Mouse (Mus musculus) Patski (cell line): ENCODE data around the gene Vps8. TPM values are rescaled to one million over a fixed set of nuclear protein-coding genes. Genes with fewer than 3 reads are reported as not detected.

ENCODE experiments used
- ATAC-seq: fragments of 100-300 bp; one replicate; pipeline ENCODE4 v1.8.0; 2021
- CTCF ChIA-PET: fragments of 350-600 bp; sonication (Branson Sonifier 250); formaldehyde crosslinking; loops from one replicate; lab custom pipeline; 2022; ENCODE audit warnings: inconsistent platforms; lab: Charles Lee
- POLR2A ChIA-PET: fragments of 350-600 bp; sonication (Branson Sonifier 250); formaldehyde crosslinking; loops from one replicate; lab custom pipeline; 2022; ENCODE audit warnings: antibody characterized with exemption, inconsistent platforms; lab: Charles Lee
- DNase-seq: peaks from one replicate; pipeline ENCODE4 v3.0.0-alpha.2; 2011; ENCODE audit warnings: low read depth, low spot score
- H3K27me3 ChIP-seq: fragments of 371-371 bp; one replicate; pipeline ENCODE4 v1.5.1; 2021
- CTCF ChIP-seq: fragments of 100-300 bp; IDR thresholded peaks from one replicate; pipeline ENCODE4 v1.5.1; 2021
- in situ Hi-C: fragments of 300-500 bp; cut with MboI; formaldehyde crosslinking; loops from 3 replicates; pipeline ENCODE4 v1.11.1; 2018; ENCODE audit warnings: low pct_unique_long_range_greater_than_20kb, mixed read lengths
- polyA plus RNA-seq: library from polyadenylated mRNA; unstranded; gene quantifications from one replicate; pipeline ENCODE4 v1.2.3, GENCODE M21; 2021

Vps8 gene
- polyA plus RNA-seq, 1 experiment from 2014 or later: 18.9 TPM

DNA sequence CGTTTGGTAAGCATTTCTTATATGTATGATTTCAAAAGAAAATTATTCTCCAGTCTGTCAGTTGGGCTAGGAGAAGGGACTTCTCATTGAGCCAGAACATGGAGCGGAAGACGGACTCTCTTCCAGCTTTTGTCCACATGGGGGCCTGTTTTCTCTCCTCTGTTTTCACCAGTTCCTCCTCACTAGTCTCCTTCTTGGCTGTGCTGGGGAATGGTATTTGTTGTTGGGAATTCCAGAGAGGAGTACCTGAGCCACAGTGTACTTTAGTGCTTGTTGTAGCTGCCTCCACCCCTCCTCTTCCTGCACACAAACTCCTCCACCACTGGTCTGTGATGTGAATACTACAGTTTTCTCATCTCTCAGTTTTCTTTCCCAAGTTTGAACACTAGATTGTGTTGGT lies 74.7 kb downstream of the Vps8 start:
- CTCF ChIA-PET: no interaction called here
- in situ Hi-C loops: loop anchor here (10.0 to 25.0 kb wide), 2 partner anchors 317 to 740 kb away; no protein-coding TSS in a partner anchor
- ATAC-seq (no peak), DNase-seq (no peak)
- TF ChIP-seq CTCF: no peak
- no peaks in the 10 kb centered on the region for H3K27me3 ChIP-seq
- POLR2A ChIA-PET: no interaction called here

- no peaks in the 10 kb centered on the region for H3K27me3 ChIP-seq
- CTCF ChIA-PET: interaction anchor here (0.8 to 1.8 kb wide), 8 partner anchors 11 to 229 kb away, joined by 3 to 11 read pairs (median 3); no protein-coding TSS in a partner anchor
- ATAC-seq (no peak), DNase-seq (no peak)
- in situ Hi-C loops: loop anchor here (10.0 to 25.0 kb wide), 2 partner anchors 316 to 738 kb away; no protein-coding TSS in a partner anchor
- no peak for TF ChIP-seq CTCF
- POLR2A ChIA-PET: no interaction called here
Observed at GRCm38 (mm10) chr16:21498984-21499383, 76.1 kb downstream of the Vps8 start.

- no peak for DNase-seq
- ChIA-PET POLR2A (interaction anchor here (0.6 kb wide), 1 partner anchor 29 kb away, joined by 4 read pairs; no protein-coding TSS in a partner anchor), CTCF (interaction anchor here (0.8 to 1.8 kb wide), 7 partner anchors 11 to 228 kb away, joined by 3 to 11 read pairs (median 3); no protein-coding TSS in a partner anchor)
- H3K27me3 ChIP-seq: no peaks in the 10 kb centered on the region
- in situ Hi-C loops: loop anchor here (10.0 to 25.0 kb wide), 2 partner anchors 315 to 738 kb away; no protein-coding TSS in a partner anchor
- no peak for TF ChIP-seq CTCF
- no peak for ATAC-seq
Observed at GRCm38 (mm10) chr16:21499656-21500055, 76.7 kb downstream of the Vps8 start.

DNA sequence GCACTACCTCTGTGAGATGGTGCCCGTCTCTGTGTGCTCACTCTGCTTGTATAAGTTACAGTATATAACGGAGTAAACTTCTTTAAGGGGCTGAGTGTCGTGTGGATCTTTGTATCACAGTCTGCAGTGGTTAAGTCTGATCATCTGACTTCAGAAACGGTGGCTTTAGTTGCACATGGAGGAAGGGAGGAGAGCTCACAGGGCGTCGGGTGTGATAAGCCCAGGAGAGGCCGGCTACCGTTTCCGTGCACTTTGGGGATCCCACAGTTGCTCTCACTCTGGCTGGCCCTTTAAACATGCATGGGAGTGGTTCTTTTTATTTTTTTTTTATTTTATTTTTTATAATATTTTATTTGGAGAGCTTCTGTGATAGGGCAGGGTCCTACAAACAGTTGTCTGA lies 95.9 kb downstream of the Vps8 start:
- ATAC-seq: no peak
- TF ChIP-seq CTCF: no peak
- ChIA-PET POLR2A (no interaction called here), CTCF (no interaction called here)
- DNase-seq: no peak
- in situ Hi-C loops: no loop called here
- no peaks in the 10 kb centered on the region for H3K27me3 ChIP-seq

DNA sequence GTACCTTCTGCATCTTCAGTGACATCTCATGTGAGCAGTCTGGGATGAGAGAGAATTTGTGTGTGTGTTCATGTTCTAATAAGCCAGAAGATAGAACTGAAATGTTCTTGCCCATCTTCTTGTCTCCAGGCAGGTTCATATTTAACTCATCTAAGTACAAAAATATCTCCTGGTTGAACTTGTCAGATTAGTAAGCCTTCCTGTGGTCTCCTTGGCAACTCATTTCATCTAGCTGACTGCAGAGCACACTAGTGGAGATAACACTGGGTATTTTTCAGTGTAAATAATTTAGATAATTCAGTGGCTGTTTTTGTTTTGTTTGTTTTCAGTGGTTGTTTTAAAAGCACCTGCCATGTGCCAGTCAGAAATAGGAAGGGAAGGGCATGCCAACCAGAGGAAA lies 96.9 kb downstream of the Vps8 start:
- ATAC-seq: no peak
- no peaks in the 10 kb centered on the region for H3K27me3 ChIP-seq
- DNase-seq: no peak
- no peak for TF ChIP-seq CTCF
- in situ Hi-C loops: no loop called here
- CTCF ChIA-PET: no interaction called here
- POLR2A ChIA-PET: no interaction called here

DNA sequence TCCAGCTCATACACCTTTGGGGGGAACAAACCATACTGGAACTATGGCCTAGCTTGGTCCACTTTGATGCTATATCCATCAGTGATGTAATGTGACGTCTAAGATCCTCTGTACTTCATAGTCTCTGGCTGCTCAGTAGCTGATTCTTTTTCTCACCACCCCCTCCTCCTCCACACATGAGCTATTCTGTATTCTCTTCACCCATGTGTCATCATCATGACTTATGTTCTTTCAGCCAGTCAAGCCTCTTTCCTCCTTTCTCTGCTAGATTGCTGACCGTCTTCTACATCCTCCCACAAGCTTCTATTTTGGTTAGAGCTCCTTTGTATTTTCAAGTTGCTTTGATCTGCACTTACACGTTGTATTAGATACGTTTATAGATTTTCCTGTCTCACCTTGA lies 100.8 kb downstream of the Vps8 start:
- no peak for TF ChIP-seq CTCF
- POLR2A ChIA-PET: interaction anchor here (0.9 kb wide), 1 partner anchor 14 kb away, joined by 4 read pairs; no protein-coding TSS in a partner anchor
- ATAC-seq (no peak), DNase-seq (no peak)
- in situ Hi-C loops: no loop called here
- CTCF ChIA-PET: interaction anchor here (1.2 to 2.3 kb wide), 3 partner anchors 13 to 24 kb away, joined by 3 to 12 read pairs (median 6); no protein-coding TSS in a partner anchor
- no peaks in the 10 kb centered on the region for H3K27me3 ChIP-seq

DNA sequence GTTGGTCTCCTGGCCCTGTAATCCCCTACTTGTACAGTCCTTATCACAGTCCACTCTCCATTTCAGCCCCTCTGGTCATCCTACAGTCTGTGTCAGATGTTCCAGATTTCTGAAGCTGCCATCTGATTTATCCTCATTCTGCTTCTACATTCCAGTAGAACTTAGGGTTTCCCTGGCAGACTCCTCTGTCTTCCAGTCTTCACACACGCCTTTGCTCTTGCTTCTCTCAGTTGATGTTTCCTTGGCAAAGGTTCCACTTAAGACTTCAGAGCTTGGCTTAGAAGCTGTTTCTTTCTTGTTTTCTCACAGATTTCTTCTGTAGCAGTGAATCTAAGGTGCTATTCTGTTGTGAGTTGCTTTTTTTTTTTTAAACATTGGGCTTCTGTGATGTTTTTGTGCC lies 102.5 kb downstream of the Vps8 start:
- POLR2A ChIA-PET: no interaction called here
- DNase-seq (no peak), ATAC-seq (no peak)
- TF ChIP-seq CTCF: no peak
- no peaks in the 10 kb centered on the region for H3K27me3 ChIP-seq
- CTCF ChIA-PET: interaction anchor here (0.8 kb wide), 1 partner anchor 26 kb away, joined by 3 read pairs; no protein-coding TSS in a partner anchor
- in situ Hi-C loops: no loop called here

DNA sequence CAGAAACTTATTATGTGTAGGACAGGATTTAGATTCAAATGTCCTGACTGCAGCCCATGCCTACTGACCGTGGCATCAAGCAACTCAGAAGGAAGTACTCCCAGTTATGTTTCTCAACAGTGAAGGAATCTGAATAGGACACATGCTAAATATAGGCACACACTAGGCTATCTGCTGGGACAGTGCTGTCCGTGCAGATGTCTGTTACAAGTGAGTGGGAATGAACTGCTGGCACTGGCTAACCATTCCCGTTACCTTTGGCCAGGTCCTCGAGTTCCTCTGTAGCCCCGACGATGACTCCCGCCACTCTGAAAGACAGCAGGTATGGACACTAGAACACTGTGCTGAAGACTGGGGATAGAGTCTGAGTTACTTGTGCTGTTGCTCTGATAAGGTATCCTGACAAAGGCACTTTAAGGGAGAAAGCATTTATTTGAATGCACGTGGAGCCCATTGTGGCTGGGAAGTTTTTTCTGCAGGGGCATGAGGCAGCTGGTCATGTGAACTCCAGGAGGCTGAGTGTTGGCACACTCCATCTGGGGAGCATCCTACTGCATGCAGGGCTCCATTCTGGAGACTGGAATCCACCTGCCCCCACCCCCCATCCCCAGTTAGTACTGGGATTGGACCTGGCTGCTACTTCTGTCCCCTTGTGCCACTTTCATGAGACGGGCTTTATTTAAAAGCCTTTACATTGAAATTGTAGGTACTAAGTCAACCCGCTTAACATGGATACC lies 104.5 kb downstream of the Vps8 start:
- H3K27me3 ChIP-seq: no peaks in the 10 kb centered on the region
- DNase-seq (no peak), ATAC-seq (no peak)
- CTCF ChIA-PET: no interaction called here
- no peak for TF ChIP-seq CTCF
- POLR2A ChIA-PET: no interaction called here
- in situ Hi-C loops: no loop called here

- in situ Hi-C loops: no loop called here
Observed at GRCm38 (mm10) chr16:21533503-21533902, 110.6 kb downstream of the Vps8 start.

DNA sequence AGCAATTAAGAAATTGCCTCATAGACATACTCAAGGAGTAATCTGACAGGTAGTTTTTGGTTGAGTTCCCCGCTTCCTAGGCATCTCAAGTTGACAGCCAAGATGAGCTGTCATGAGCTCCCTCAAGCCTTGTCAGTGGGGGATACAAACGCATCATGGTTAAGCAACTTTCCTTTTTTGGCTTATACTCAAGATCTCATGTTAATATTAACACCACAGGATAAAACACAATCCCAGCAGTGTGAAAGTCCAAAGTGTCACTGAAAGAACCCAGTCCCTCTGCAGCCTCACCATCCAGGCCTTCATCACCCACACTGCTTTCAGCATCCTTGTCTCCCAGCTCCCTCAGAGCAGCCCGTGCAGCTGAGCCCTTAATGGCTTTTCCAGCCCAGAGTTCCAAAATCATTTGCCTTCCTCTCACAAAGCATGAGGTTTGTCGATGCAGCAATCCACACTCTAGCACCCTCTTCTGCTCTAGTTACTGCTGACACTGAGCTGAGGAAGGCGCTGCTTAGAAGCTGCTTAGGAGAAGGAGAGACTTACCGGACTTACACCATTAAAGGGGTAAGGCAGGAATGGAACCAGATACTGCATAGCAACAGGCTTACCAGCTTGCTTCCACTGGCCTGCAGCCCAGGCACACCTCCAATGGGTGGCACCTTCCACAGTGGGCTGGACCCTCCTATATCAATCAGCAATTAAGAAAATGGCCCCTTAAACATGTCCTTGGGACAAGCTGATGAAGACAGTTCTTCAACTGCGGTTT lies 113.5 kb downstream of the Vps8 start:
- no peaks in the 10 kb centered on the region for H3K27me3 ChIP-seq
- TF ChIP-seq CTCF: no peak
- no peak for ATAC-seq
- POLR2A ChIA-PET: no interaction called here
- DNase-seq: no peak
- CTCF ChIA-PET: interaction anchor here (0.7 to 2.8 kb wide), 7 partner anchors 9 to 221 kb away, joined by 3 to 12 read pairs (median 3); no protein-coding TSS in a partner anchor
- in situ Hi-C loops: no loop called here

More at GRCm38 (mm10) chr16:21533503-21533902, 110.6 kb downstream of the Vps8 start:
- POLR2A ChIA-PET: no interaction called here
- no peak for DNase-seq
- CTCF ChIA-PET: interaction anchor here (1.6 kb wide), 1 partner anchor 11 kb away, joined by 5 read pairs; no protein-coding TSS in a partner anchor
- ATAC-seq: no peak
- H3K27me3 ChIP-seq: no peaks in the 10 kb centered on the region
- no peak for TF ChIP-seq CTCF
